Mouse (Mus musculus) intestine, embryonic 15.5 days (tissue): ENCODE data around the gene Vmn1r170. TPM values are rescaled to one million over a fixed set of nuclear protein-coding genes. Genes with fewer than 3 reads are reported as not detected.
"Not testable (repeated sequence)": the region's sequence is repeated elsewhere in the genome, so short reads cannot be mapped to it uniquely, and the experiment has no call there.

Experiments used
- ATAC-seq: fragments of 200-750 bp; cut with Nextera tagmentation; 2 replicates; pipeline ENCODE4 v1.8.0; 2017; ENCODE audit warnings: moderate TSS enrichment, moderate library complexity
- H3K27ac ChIP-seq: fragments of 300-500 bp; sonication (generic); 2 replicates; pipeline ENCODE4 v1.5.1; 2015; ENCODE audit warnings: mild to moderate bottlenecking, inconsistent platforms
- H3K27me3 ChIP-seq: fragments of 300-500 bp; sonication (generic); replicated peaks from 2 replicates; pipeline ENCODE4 v1.6.1; 2015; ENCODE audit warnings: inconsistent platforms
- H3K36me3 ChIP-seq: fragments of 300-500 bp; sonication (generic); 2 replicates; pipeline ENCODE4 v1.6.1; 2015; ENCODE audit warnings: inconsistent platforms
- H3K4me1 ChIP-seq: fragments of 300-500 bp; sonication (generic); replicated peaks from 2 replicates; pipeline ENCODE4 v1.6.1; 2015; ENCODE audit warnings: inconsistent platforms
- H3K4me2 ChIP-seq: fragments of 300-500 bp; sonication (generic); replicated peaks from 2 replicates; pipeline ENCODE4 v1.6.1; 2015; ENCODE audit warnings: mild to moderate bottlenecking, inconsistent platforms
- H3K4me3 ChIP-seq: fragments of 300-500 bp; sonication (generic); replicated peaks from 2 replicates; pipeline ENCODE4 v1.5.1; 2015; ENCODE audit warnings: inconsistent platforms
- H3K9ac ChIP-seq: fragments of 300-500 bp; sonication (generic); 2 replicates; pipeline ENCODE4 v1.6.1; 2015; ENCODE audit warnings: inconsistent platforms
- H3K9me3 ChIP-seq: fragments of 300-500 bp; sonication (generic); 2 replicates; pipeline ENCODE4 v1.6.1; 2016; ENCODE audit warnings: inconsistent platforms
- WGBS: fragments of 180-500 bp; shearing (Covaris S2); methylation state at CpG from one replicate; pipeline ENCODE4 v1.1.7; 2015; 5-methylcytosine and 5-hydroxymethylcytosine counted together
- polyA plus RNA-seq: library from polyadenylated mRNA; unstranded; fragments of >200 nt; fragmentation: Nextera tagmentation; extraction: Ambion mirVana; gene quantifications from 2 replicates; pipeline ENCODE4 v1.2.1, GENCODE M21; 2015

Vmn1r170 gene
- polyA plus RNA-seq: not detected in 2 replicates

GRCm38 (mm10) chr7:23605875-23606274 is at the start of gene Vmn1r170:
Vmn1r170 (plus strand) TSS chr7:23606175.
- H3K27me3 ChIP-seq, H3K4me3 ChIP-seq, H3K4me1 ChIP-seq, H3K9me3 ChIP-seq, ATAC-seq, H3K27ac ChIP-seq, H3K9ac ChIP-seq, H3K4me2 ChIP-seq, H3K36me3 ChIP-seq: not testable (repeated sequence)
- WGBS: 34% methylated on average over 1 of the region's 1 CpGs

- not testable (repeated sequence) for H3K27ac ChIP-seq, H3K4me3 ChIP-seq, H3K4me2 ChIP-seq, H3K36me3 ChIP-seq, H3K4me1 ChIP-seq, ATAC-seq, H3K9ac ChIP-seq, H3K9me3 ChIP-seq, H3K27me3 ChIP-seq
- 68% methylated on average over 1 of the region's 2 CpGs for WGBS
Measured at GRCm38 (mm10) chr7:23575226-23575625, 30.7 kb upstream of the Vmn1r170 start, which contains the start of gene Vmn1r169. Vmn1r169 (plus strand) TSS chr7:23575526.

GRCm38 (mm10) chr7:23630422-23630821 is 24.4 kb downstream of the Vmn1r170 start, which contains the start of gene Vmn1r171:
Vmn1r171 (plus strand) TSS chr7:23630722.
- H3K9me3 ChIP-seq: no peaks in the 10 kb centered on the region
- no peak within 1 kb of the TSS for H3K27ac ChIP-seq
- H3K9ac ChIP-seq: no peak within 1 kb of the TSS
- H3K4me3 ChIP-seq: no peak within 1 kb of the TSS
- no peak within 1 kb of the TSS for H3K4me2 ChIP-seq
- ATAC-seq: no peak
- no peaks in the 10 kb centered on the region for H3K4me1 ChIP-seq
- H3K36me3 ChIP-seq: no peaks in the 10 kb centered on the region
- no peaks in the 10 kb centered on the region for H3K27me3 ChIP-seq

Other genes starting within 250 kb of the Vmn1r170 start
- gene Nlrp5, start 220.3 kb upstream of the Vmn1r170 start, polyA plus RNA-seq: not detected in 2 replicates
- gene Vmn1r167, start 99.0 kb upstream of the Vmn1r170 start, polyA plus RNA-seq: not detected in 2 replicates
- gene Vmn1r168, start 66.4 kb upstream of the Vmn1r170 start, polyA plus RNA-seq: not detected in 2 replicates
- gene Vmn1r169, start 30.6 kb upstream of the Vmn1r170 start, polyA plus RNA-seq: not detected in 2 replicates
- not detected in 2 replicates for gene Vmn1r171, start 24.5 kb downstream of the Vmn1r170 start, polyA plus RNA-seq
- gene Vmn1r172, start 52.1 kb downstream of the Vmn1r170 start, polyA plus RNA-seq: not detected in 2 replicates
- gene Vmn1r173, start 94.5 kb downstream of the Vmn1r170 start, polyA plus RNA-seq: not detected in 2 replicates
- not detected in 2 replicates for gene Vmn1r174, start 146.1 kb downstream of the Vmn1r170 start, polyA plus RNA-seq
- not detected in 2 replicates for gene Vmn1r175, start 204.5 kb downstream of the Vmn1r170 start, polyA plus RNA-seq
- gene Vmn1r176, start 231.2 kb downstream of the Vmn1r170 start, polyA plus RNA-seq: not detected in 2 replicates